Mouse (Mus musculus) intestine, embryonic 16.5 days (tissue): ENCODE results near the gene Zbtb8a. TPM values are rescaled to one million over a fixed set of nuclear protein-coding genes. Genes with fewer than 3 reads are reported as not detected.

Source experiments
- ATAC-seq: fragments of 200-750 bp; cut with Nextera tagmentation; 2 replicates; pipeline ENCODE4 v1.8.0; 2017; ENCODE audit warnings: moderate TSS enrichment, moderate library complexity
- H3K27ac ChIP-seq: fragments of 300-500 bp; sonication (generic); 2 replicates; pipeline ENCODE4 v1.5.1; 2014; ENCODE audit warnings: mild to moderate bottlenecking, low read length
- H3K27me3 ChIP-seq: fragments of 300-500 bp; sonication (generic); replicated peaks from 2 replicates; pipeline ENCODE4 v1.6.1; 2014; ENCODE audit warnings: low read length, control low read depth, mixed read lengths; ENCODE audit not compliant: control insufficient read depth, insufficient read depth
- H3K36me3 ChIP-seq: fragments of 300-500 bp; sonication (generic); 2 replicates; pipeline ENCODE4 v1.6.1; 2014; ENCODE audit warnings: low read length, control low read depth; ENCODE audit not compliant: control insufficient read depth, insufficient read depth
- H3K4me1 ChIP-seq: fragments of 300-500 bp; sonication (generic); 2 replicates; pipeline ENCODE4 v1.6.1; 2014; ENCODE audit warnings: low read length, control low read depth, mixed read lengths; ENCODE audit not compliant: control insufficient read depth, insufficient read depth
- H3K4me2 ChIP-seq: fragments of 300-500 bp; sonication (generic); 2 replicates; pipeline ENCODE4 v1.6.1; 2014; ENCODE audit warnings: low read depth, low read length, control low read depth
- H3K4me3 ChIP-seq: fragments of 300-500 bp; sonication (generic); 2 replicates; pipeline ENCODE4 v1.5.1; 2014; ENCODE audit warnings: mild to moderate bottlenecking, low read length
- H3K9ac ChIP-seq: fragments of 300-500 bp; sonication (generic); 2 replicates; pipeline ENCODE4 v1.6.1; 2014; ENCODE audit warnings: low read depth, low read length
- H3K9me3 ChIP-seq: fragments of 300-500 bp; sonication (generic); 2 replicates; pipeline ENCODE4 v1.6.1; 2016; ENCODE audit warnings: low read length, control low read depth; ENCODE audit not compliant: control insufficient read depth
- WGBS: fragments of 180-500 bp; shearing (Covaris S2); extraction: QIAGEN DNeasy Blood & Tissue Kit; methylation state at CpG from one replicate; pipeline ENCODE4 v1.1.7; 2014; 5-methylcytosine and 5-hydroxymethylcytosine counted together
- polyA plus RNA-seq: library from polyadenylated mRNA; unstranded; fragments of >200 nt; fragmentation: Nextera tagmentation; extraction: Ambion mirVana; gene quantifications from 2 replicates; pipeline ENCODE4 v1.2.1, GENCODE M21; 2015

Zbtb8a gene
- polyA plus RNA-seq, 1 experiment from 2014 or later, result 14.0 TPM

DNA sequence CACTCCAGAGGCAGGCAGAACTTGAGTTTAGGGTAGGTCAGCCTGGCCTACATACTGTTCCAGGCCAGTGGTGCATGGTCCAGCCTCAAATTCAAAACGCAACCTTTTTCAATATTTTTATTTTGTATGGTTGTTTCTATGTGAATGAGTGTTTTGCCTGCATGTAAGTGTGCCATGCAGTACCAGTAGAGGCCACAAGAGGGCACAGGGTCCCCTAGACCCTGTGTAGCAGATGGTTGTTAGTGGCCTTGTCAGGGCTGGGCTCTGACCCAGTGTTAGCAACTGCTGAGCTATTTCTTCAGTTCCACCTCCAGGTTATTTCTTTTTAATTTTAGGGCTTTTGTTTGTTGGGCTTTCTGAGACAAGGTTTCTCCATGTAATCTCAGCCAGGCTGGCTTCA is 27.3 kb downstream of the Zbtb8a start:
- H3K27ac ChIP-seq, result no peak overlapping the region
- H3K27me3 ChIP-seq, result no peaks in the 10 kb centered on the region
- ATAC-seq, result peak; percentile 84; the same call in 1 of the 2 replicates
- no peaks in the 10 kb centered on the region for H3K4me1 ChIP-seq
- no peak overlapping the region for H3K9ac ChIP-seq
- H3K9me3 ChIP-seq, result no peaks in the 10 kb centered on the region
- WGBS, result 9% methylated on average over 1 of the region's 1 CpGs
- no peak overlapping the region for H3K4me3 ChIP-seq
- peaks cover 4% of the 10 kb centered on the region; the same call in 1 of the 2 replicates for H3K36me3 ChIP-seq
- H3K4me2 ChIP-seq, result no peak overlapping the region

DNA sequence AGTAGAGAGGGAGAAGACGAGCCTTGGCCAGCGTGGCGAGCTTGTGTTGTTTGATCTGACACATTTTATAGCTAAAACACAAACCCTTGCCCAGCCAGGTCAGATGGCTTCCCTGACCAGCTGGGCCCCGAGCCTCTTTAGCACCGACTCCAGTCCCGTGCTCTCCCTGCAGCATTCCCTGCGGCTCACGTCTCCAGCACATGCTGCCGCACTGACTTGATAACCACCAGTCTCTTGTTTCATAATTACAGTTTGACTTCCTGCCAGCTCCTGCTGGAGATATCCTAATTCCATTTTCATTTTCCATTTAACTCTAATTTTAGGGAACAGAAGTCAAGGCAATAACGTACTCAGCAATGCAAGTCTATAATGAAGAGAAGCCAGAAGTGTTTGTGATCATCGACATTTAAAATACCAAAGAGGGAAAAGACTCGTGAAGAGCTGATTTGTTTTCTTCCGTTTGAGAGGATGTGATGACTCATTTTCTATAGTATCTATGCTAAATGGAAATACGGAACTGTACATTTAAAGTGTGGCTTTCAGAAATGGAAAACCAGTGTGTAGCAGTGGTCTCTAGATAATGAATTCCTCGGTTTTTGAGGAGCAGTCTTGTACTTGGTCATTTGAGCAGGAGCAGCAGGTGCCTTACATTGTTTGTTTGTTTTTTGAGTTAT is 31.3 kb downstream of the Zbtb8a start:
- WGBS, result 80% methylated on average over 15 of the region's 15 CpGs
- Histone ChIP-seq H3K36me3 (peaks cover 7% of the 10 kb centered on the region), H3K9me3 (no peaks in the 10 kb centered on the region), H3K4me3 (no peak overlapping the region), H3K4me1 (no peaks in the 10 kb centered on the region), H3K27ac (no peak overlapping the region), H3K4me2 (no peak overlapping the region), H3K9ac (no peak overlapping the region), H3K27me3 (no peaks in the 10 kb centered on the region)
- ATAC-seq, result no peak

DNA sequence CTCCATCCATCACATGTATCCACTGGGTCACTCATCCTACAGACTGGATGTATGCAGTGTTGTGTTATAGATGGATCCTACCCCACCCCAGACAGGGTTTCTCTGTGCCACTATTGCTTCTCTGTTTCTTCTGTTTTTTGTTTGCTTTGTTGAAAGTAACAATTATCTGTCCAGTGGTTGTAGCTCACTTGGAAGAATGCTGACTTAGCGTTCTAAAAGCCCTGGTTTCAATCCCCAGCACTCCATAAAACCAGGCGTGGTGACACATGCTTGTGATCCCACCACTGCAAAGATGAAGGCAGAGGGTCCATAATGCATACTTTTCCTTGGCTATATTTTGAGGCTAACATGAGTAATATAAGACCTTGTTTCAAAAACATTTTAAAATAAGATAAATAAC is 35.2 kb downstream of the Zbtb8a start:
- no peak for ATAC-seq
- Histone ChIP-seq H3K4me3 (no peak overlapping the region), H3K36me3 (peaks cover 7% of the 10 kb centered on the region), H3K27ac (no peak overlapping the region), H3K9me3 (no peaks in the 10 kb centered on the region), H3K9ac (no peak overlapping the region), H3K4me2 (no peak overlapping the region), H3K4me1 (0 out of 2 replicates have a peak, but pooled peaks cover 2% of the 10 kb centered on the region), H3K27me3 (no peaks in the 10 kb centered on the region)
- WGBS, result 81% methylated on average over 2 of the region's 2 CpGs

DNA sequence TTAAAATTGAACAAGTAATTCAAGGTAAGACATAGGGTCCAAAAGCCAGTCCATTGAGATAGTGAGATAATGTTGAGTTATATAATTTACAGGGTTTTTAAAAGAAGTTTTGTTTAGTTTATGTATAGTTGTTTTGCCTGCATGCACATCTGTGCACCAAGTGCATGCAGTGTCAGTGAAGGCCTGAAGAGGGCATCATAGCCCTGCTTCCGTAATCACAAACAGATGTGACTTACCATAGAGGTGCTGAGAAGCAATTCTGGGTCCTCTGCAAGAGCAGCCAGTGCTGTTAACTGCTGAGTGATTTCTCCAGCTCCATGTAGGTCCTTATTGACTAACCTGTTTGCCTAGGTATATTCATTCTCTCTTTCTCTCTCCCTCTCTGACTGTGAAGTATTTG is 36.0 kb downstream of the Zbtb8a start:
- Histone ChIP-seq H3K4me2 (no peak overlapping the region), H3K36me3 (peaks cover 7% of the 10 kb centered on the region), H3K9me3 (no peaks in the 10 kb centered on the region)

DNA sequence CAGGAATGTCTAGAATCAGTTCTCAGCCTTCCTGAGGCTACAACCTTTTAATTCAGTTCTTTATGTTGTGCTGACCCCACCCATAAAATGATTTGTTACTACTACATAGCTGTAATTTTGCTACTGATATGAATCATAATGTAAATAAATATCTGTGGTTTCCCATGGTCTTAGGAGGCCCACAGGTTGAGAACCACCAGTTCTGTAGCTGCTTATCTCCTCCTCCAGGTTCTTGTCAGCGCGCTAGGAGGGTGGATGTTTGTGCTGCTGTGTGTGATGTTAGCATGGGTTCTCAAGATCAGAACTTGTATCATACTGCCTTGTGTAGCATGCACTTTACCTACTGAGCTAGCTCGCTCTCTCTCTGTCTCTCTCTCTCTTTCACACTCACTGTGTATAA is 38.2 kb downstream of the Zbtb8a start:
- Histone ChIP-seq H3K9ac (no peak overlapping the region), H3K36me3 (peaks cover 7% of the 10 kb centered on the region), H3K4me2 (no peak overlapping the region), H3K9me3 (no peaks in the 10 kb centered on the region), H3K27me3 (no peaks in the 10 kb centered on the region), H3K4me1 (0 out of 2 replicates have a peak, but pooled peaks cover 3% of the 10 kb centered on the region), H3K27ac (no peak overlapping the region), H3K4me3 (no peak overlapping the region)
- no peak for ATAC-seq
- WGBS, result 86% methylated on average over 3 of the region's 3 CpGs

More for the DNA sequence above, 36.0 kb downstream of the Zbtb8a start:
- H3K9ac ChIP-seq, result no peak overlapping the region
- H3K27me3 ChIP-seq, result no peaks in the 10 kb centered on the region
- H3K4me3 ChIP-seq, result no peak overlapping the region
- 0 out of 2 replicates have a peak, but pooled peaks cover 3% of the 10 kb centered on the region for H3K4me1 ChIP-seq
- no peak overlapping the region for H3K27ac ChIP-seq
- WGBS, result 96% methylated on average over 1 of the region's 1 CpGs
- ATAC-seq, result no peak

DNA sequence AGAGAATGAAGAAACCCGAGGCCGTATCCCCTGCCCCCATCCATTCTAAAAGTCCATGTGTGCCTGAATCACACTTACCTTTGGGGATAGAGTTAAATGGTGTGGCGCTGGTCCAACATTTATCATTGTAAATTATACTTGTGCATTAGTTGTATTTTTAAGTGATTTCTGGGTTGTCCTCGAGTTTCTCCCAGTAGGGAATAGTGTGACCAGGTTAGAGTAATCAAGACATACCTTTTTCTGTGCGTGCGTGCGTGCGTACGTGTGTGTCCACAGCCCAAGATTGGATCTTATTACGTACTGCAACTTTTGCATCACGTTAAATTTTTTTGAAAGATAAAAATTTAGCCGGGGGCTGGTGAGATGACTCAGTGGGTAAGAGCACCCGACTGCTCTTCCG is 41.6 kb downstream of the Zbtb8a start:
- Histone ChIP-seq H3K4me2 (peak overlapping the region; percentile 76), H3K27ac (peak overlapping the region; percentile 99), H3K4me3 (peak overlapping the region; percentile 77), H3K9me3 (no peaks in the 10 kb centered on the region), H3K4me1 (peaks cover 18% of the 10 kb centered on the region), H3K27me3 (no peaks in the 10 kb centered on the region), H3K9ac (peak overlapping the region; percentile 76), H3K36me3 (no peaks in the 10 kb centered on the region)
- 41% methylated on average over 14 of the region's 14 CpGs for WGBS
- no peak for ATAC-seq

DNA sequence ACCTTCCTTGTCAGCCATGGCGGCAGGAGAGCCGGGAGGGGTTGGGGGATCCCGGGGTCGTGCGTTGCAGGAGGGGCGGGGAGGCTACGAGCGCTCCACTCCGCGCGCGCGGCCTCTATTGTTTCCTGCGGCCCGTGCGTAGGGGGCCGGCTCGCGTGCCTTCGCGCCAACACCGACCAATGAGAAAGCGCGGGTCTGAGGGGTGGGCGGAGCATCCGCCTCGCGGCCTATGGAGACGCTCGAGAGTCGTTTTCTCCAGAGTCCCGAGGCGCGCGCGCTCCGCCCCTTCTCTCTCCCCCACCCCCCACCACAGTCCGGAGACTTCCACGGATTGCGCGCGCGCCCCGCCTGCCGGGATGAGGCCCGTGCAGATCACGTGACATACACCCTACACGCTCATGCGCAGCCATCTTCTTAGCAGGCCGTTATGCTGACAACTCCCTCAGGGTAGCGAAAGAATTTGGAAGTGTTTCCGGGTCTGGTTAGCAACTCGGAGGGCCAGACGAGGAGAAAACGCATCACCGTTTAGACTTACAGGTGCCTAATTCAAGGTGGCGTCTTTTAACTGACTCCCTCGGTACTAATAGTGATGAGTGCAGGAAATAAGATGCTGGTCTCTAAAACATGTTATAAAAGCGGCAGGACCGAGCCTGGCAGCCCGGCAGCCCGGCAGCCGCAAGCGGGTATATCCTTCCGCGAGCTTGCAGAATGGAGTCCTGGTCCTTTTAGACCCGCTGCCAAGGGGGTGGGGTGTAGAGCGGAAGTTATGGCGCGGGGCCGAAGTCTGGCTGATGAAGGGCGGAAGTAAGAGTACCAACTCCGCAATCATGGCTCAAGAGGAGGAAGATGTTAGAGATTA is 42.5 kb downstream of the Zbtb8a start, which contains the start of the genes Rbbp4 and Zbtb8os:
Gene Rbbp4, minus strand, starts transcription at position 155 of the 859 bp plus-strand sequence.
Gene Zbtb8os, plus strand, starts transcription at position 480 of the 859 bp plus-strand sequence.
- WGBS, result under 1% methylated on average over 69 of the region's 73 CpGs

DNA sequence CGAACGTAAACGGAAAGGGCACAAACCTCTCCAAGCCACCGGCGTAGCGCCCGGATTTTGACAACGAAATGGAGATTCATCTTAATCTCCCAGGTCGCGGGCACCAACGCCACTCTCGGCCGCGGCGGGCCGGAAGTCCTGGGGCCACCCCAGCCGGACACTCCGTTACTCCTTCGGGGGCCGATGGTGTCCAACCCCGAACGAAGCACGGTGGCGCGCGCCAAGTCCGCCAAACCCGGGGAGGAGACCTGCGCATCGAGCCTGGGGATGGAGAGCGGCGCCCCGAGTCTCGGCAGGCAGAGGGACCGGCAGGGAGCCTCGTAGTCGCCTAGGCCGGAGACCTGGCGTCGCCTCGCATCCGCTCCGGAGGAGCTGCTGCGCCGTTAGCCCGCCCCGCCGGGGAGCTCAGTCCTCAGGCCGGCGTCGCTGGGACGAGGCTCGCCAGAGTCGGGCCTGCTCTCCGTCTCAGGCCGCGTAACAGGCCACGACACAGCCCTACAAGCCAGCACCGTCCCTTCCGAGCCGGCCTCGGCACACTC is 43.2 kb downstream of the Zbtb8a start:
- H3K9ac ChIP-seq, result peak overlapping the region; percentile 92
- peak overlapping the region; percentile 77 for H3K4me3 ChIP-seq
- under 1% methylated on average over 62 of the region's 62 CpGs for WGBS
- H3K27me3 ChIP-seq, result no peaks in the 10 kb centered on the region
- peak overlapping the region; percentile 59 for H3K4me2 ChIP-seq
- peak overlapping the region; percentile 96 for H3K27ac ChIP-seq
- no peaks in the 10 kb centered on the region for H3K36me3 ChIP-seq
- H3K9me3 ChIP-seq, result no peaks in the 10 kb centered on the region
- peak; percentile 29 for ATAC-seq
- peaks cover 18% of the 10 kb centered on the region for H3K4me1 ChIP-seq

More for the DNA sequence above, 42.5 kb downstream of the Zbtb8a start, which contains the start of the genes Rbbp4 and Zbtb8os:
- ATAC-seq, result peak; percentile 98
- H3K4me2 ChIP-seq, result peak within 1 kb of the TSS; percentile 76
- peak within 1 kb of the TSS; percentile 77 for H3K4me3 ChIP-seq
- H3K36me3 ChIP-seq, result no peaks in the 10 kb centered on the region
- H3K27ac ChIP-seq, result peak within 1 kb of the TSS; percentile 99
- no peaks in the 10 kb centered on the region for H3K27me3 ChIP-seq
- no peaks in the 10 kb centered on the region for H3K9me3 ChIP-seq
- H3K4me1 ChIP-seq, result peaks cover 18% of the 10 kb centered on the region
- peak within 1 kb of the TSS; percentile 92 for H3K9ac ChIP-seq

DNA sequence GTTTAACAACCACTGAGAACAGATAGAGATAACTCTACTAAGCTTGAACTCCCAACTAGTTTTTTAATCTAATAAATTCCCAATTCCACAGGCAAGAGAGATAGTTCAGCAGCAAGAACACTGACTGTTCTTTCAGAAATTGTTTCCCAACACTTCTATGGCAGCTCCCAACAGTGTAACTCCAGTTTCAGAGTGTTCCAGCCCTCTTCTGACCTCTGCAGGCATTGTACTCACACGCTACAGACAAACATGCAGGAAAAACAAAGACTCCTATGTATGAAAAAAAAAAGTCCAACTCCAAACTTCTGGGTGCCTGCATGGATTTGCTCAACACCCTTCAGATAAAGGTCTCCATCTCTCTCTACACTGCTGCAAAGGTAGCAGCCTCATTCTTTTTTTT is 45.1 kb downstream of the Zbtb8a start:
- Histone ChIP-seq H3K36me3 (peaks cover 3% of the 10 kb centered on the region), H3K9me3 (no peaks in the 10 kb centered on the region), H3K4me3 (peak overlapping the region; percentile 9; the same call in 1 of the 2 replicates), H3K9ac (no peak overlapping the region), H3K27ac (no peak overlapping the region), H3K4me1 (peaks cover 17% of the 10 kb centered on the region), H3K27me3 (no peaks in the 10 kb centered on the region), H3K4me2 (peak overlapping the region; percentile 59)
- ATAC-seq, result no peak
- 40% methylated on average over 1 of the region's 1 CpGs for WGBS
